Mouse (Mus musculus) brain, embryonic 14.5 days (tissue): ENCODE data around the gene Tmcc3.
"Not testable (repeated sequence)": the region's sequence is repeated elsewhere in the genome, so short reads cannot be mapped to it uniquely, and the experiment has no call there.

Source experiments
- CTCF ChIP-seq: fragments of 200-500 bp; IDR thresholded peaks from 2 replicates; pipeline ENCODE4 v1.5.1; 2012; ENCODE audit warnings: inconsistent platforms, mild to moderate bottlenecking, moderate library complexity, borderline replicate concordance; ENCODE audit not compliant: insufficient read depth, insufficient read length; ENCODE audit errors: extremely low read depth
- POLR2A ChIP-seq: fragments of 200-500 bp; IDR thresholded peaks from 2 replicates; pipeline ENCODE4 v1.6.1; 2012; ENCODE audit warnings: mild to moderate bottlenecking, inconsistent platforms, borderline replicate concordance; ENCODE audit not compliant: poor library complexity, insufficient read depth, insufficient read length, severe bottlenecking; ENCODE audit errors: extremely low read depth

GRCm38 (mm10) chr10:94599846-94600245 is 288.1 kb downstream of the Tmcc3 start:
- not testable (repeated sequence) for TF ChIP-seq CTCF, POLR2A
